Mouse (Mus musculus) CH12.LX (cell line): ENCODE data around the gene Grap. TPM values are rescaled to one million over a fixed set of nuclear protein-coding genes. Genes with fewer than 3 reads are reported as not detected.
A peak's percentile ranks its signal among the peaks of the same experiment; 100 is the strongest.

Experiments used
- DNase-seq: peaks from one replicate; pipeline ENCODE4 v3.0.0-alpha.2; 2013; ENCODE audit errors: extremely low read depth
- H3K27ac ChIP-seq: 2 replicates; pipeline ENCODE4 v1.5.1; 2012; ENCODE audit warnings: low read depth, mild to moderate bottlenecking, control low read depth, moderate library complexity; ENCODE audit not compliant: insufficient read depth
- H3K27me3 ChIP-seq: replicated peaks from 2 replicates; pipeline ENCODE3; 2012; ENCODE audit warnings: inconsistent platforms
- H3K36me3 ChIP-seq, 2 experiments: replicated peaks in 1 of 2; 2 replicates each; pipeline versions ENCODE3 to v1.6.1; 2012; ENCODE audit warnings: inconsistent platforms in 1 of 2, low read length in 1 of 2, mild to moderate bottlenecking in 1 of 2, mixed read lengths in 1 of 2, moderate library complexity in 1 of 2; ENCODE audit not compliant: control insufficient read depth in 1 of 2, insufficient read depth in 1 of 2
- H3K4me1 ChIP-seq, 2 experiments: 2 replicates each; pipeline ENCODE4 v1.6.1; 2012; ENCODE audit warnings: inconsistent platforms in 1 of 2, moderate library complexity in 1 of 2; ENCODE audit not compliant: insufficient read depth in 2 of 2, control insufficient read depth in 1 of 2
- H3K4me2 ChIP-seq: 2 replicates; pipeline ENCODE4 v1.6.1; 2012; ENCODE audit warnings: low read depth, mild to moderate bottlenecking, control low read depth; ENCODE audit not compliant: poor library complexity, insufficient read depth, severe bottlenecking
- H3K4me3 ChIP-seq, 3 experiments: fragments of 150-350 bp in 1 of 3; sonication (generic) in 1 of 3; replicated peaks in 1 of 3; 2 replicates each; pipeline versions ENCODE3 to v1.5.1; 2011 to 2012; ENCODE audit warnings: low read depth in 2 of 3, low read length in 2 of 3, mild to moderate bottlenecking in 2 of 3, moderate library complexity in 2 of 3, control low read depth in 1 of 3, improper control_type of control experiment in 1 of 3, inconsistent platforms in 1 of 3, mixed read lengths in 1 of 3; ENCODE audit not compliant: poor library complexity in 1 of 3
- H3K79me2 ChIP-seq: replicated peaks from 2 replicates; pipeline ENCODE4 v1.6.1; 2012; ENCODE audit warnings: mild to moderate bottlenecking, moderate library complexity; ENCODE audit not compliant: control insufficient read depth, poor library complexity, insufficient read depth, severe bottlenecking; ENCODE audit errors: extremely low read depth
- H3K9ac ChIP-seq: 2 replicates; pipeline ENCODE4 v1.6.1; 2012; ENCODE audit warnings: low read depth, mild to moderate bottlenecking, control low read depth, moderate library complexity; ENCODE audit not compliant: insufficient read depth
- H3K9me3 ChIP-seq: replicated peaks from 2 replicates; pipeline ENCODE3; 2012; ENCODE audit warnings: low read length, inconsistent platforms, mixed read lengths
- BHLHE40 ChIP-seq: IDR thresholded peaks from 2 replicates; pipeline ENCODE4 v1.6.1; 2011; ENCODE audit warnings: mild to moderate bottlenecking, low read depth, low read length, improper control_type of control experiment
- E2F4 ChIP-seq: IDR thresholded peaks from 2 replicates; pipeline ENCODE4 v1.6.1; 2011; ENCODE audit warnings: low read depth, low read length, improper control_type of control experiment; ENCODE audit not compliant: insufficient replicate concordance
- ELF1 ChIP-seq: IDR thresholded peaks from 2 replicates; pipeline ENCODE4 v1.6.1; 2014; ENCODE audit warnings: low read depth, mild to moderate bottlenecking, inconsistent platforms, low read length, improper control_type of control experiment
- EP300 ChIP-seq: IDR thresholded peaks from 2 replicates; pipeline ENCODE4 v1.6.1; 2011; ENCODE audit warnings: low read length, improper control_type of control experiment
- ETS1 ChIP-seq: conservative IDR thresholded peaks from 2 replicates; pipeline ENCODE4 v1.6.1; 2012; ENCODE audit warnings: low read depth, mild to moderate bottlenecking, inconsistent platforms, low read length, improper control_type of control experiment, moderate library complexity
- GABPA ChIP-seq: IDR thresholded peaks from 2 replicates; pipeline ENCODE4 v1.6.1; 2012; ENCODE audit warnings: low read depth, low read length, improper control_type of control experiment, inconsistent platforms; ENCODE audit not compliant: insufficient replicate concordance
- MAFK ChIP-seq: IDR thresholded peaks from 2 replicates; pipeline ENCODE4 v1.6.1; 2011; ENCODE audit warnings: low read length, improper control_type of control experiment; ENCODE audit not compliant: insufficient replicate concordance
- MXI1 ChIP-seq: IDR thresholded peaks from 2 replicates; pipeline ENCODE4 v1.6.1; 2011; ENCODE audit warnings: mild to moderate bottlenecking, low read depth, low read length, improper control_type of control experiment
- MYC ChIP-seq: IDR thresholded peaks from 2 replicates; pipeline ENCODE4 v1.6.1; 2011; ENCODE audit warnings: low read depth, mild to moderate bottlenecking, improper control_type of control experiment, low read length
- NELFE ChIP-seq: IDR thresholded peaks from 2 replicates; pipeline ENCODE4 v1.6.1; 2011; ENCODE audit warnings: low read depth, low read length, improper control_type of control experiment
- NRF1 ChIP-seq: IDR thresholded peaks from 2 replicates; pipeline ENCODE4 v1.6.1; 2014; ENCODE audit warnings: low read depth, mild to moderate bottlenecking, inconsistent platforms, low read length, improper control_type of control experiment, moderate library complexity
- PAX5 ChIP-seq: IDR thresholded peaks from 2 replicates; pipeline ENCODE4 v1.6.1; 2012; ENCODE audit warnings: low read length, inconsistent platforms, mixed read lengths
- POLR2AphosphoS2 ChIP-seq: IDR thresholded peaks from 2 replicates; pipeline ENCODE4 v1.6.1; 2011; ENCODE audit warnings: low read depth, low read length, improper control_type of control experiment
- SIN3A ChIP-seq: IDR thresholded peaks from 2 replicates; pipeline ENCODE4 v1.6.1; 2012; ENCODE audit warnings: low read length, improper control_type of control experiment, inconsistent platforms
- SMC3 ChIP-seq: IDR thresholded peaks from 2 replicates; pipeline ENCODE4 v1.6.1; 2011; ENCODE audit warnings: low read depth, low read length, improper control_type of control experiment
- TBP ChIP-seq: conservative IDR thresholded peaks from 2 replicates; pipeline ENCODE4 v1.6.1; 2011; ENCODE audit warnings: low read depth, low read length, improper control_type of control experiment
- TCF12 ChIP-seq: IDR thresholded peaks from 2 replicates; pipeline ENCODE4 v1.6.1; 2014; ENCODE audit warnings: low read depth, mild to moderate bottlenecking, inconsistent platforms, low read length, improper control_type of control experiment
- UBTF ChIP-seq: IDR thresholded peaks from 2 replicates; pipeline ENCODE4 v1.6.1; 2012; ENCODE audit warnings: low read depth, mild to moderate bottlenecking, inconsistent platforms, low read length, improper control_type of control experiment, moderate library complexity
- ZC3H11A ChIP-seq: IDR thresholded peaks from 2 replicates; pipeline ENCODE4 v1.6.1; 2012; ENCODE audit warnings: low read depth, mild to moderate bottlenecking, inconsistent platforms, low read length, improper control_type of control experiment
- ZMIZ1 ChIP-seq: IDR thresholded peaks from 2 replicates; pipeline ENCODE4 v1.6.1; 2012; ENCODE audit warnings: low read depth, mild to moderate bottlenecking, inconsistent platforms, low read length, improper control_type of control experiment
- ZNF384 ChIP-seq: IDR thresholded peaks from 2 replicates; pipeline ENCODE4 v1.6.1; 2012; ENCODE audit warnings: low read depth, low read length, improper control_type of control experiment, inconsistent platforms
- dilution Hi-C: fragments of 300-500 bp; cut with MboI; formaldehyde crosslinking; loops from 2 replicates; pipeline ENCODE4 v1.14.3; 2020; ENCODE audit warnings: low sequenced_read_pairs; ENCODE audit not compliant: extremely low pct_unique_long_range_greater_than_20kb, extremely low pct_ligation_motif_present
- in situ Hi-C: fragments of 300-500 bp; cut with MboI; formaldehyde crosslinking; loops from 3 replicates; pipeline ENCODE4 v1.14.3; 2019; ENCODE audit warnings: low sequenced_read_pairs, low pct_ligation_motif_present, low pct_unique_long_range_greater_than_20kb, mixed read lengths
- polyA plus RNA-seq: library from polyadenylated mRNA; unstranded; fragments of >175 nt; gene quantifications from 2 replicates; pipeline ENCODE4 v1.2.1, GENCODE M21; 2012; ENCODE audit warnings: low read depth; ENCODE audit not compliant: insufficient read length
- total RNA-seq, 2 experiments: library from RNA; depleted of rRNA; stranded (reverse); fragments of 300-350 nt in 1 of 2; fragments of >200 nt in 1 of 2; gene quantifications; 2 replicates each; pipeline ENCODE4 v1.2.3; 2012 to 2014

Gene Grap
- total and polyA plus RNA-seq, 3 experiments: 274 to 412 (median 280) TPM

DNA sequence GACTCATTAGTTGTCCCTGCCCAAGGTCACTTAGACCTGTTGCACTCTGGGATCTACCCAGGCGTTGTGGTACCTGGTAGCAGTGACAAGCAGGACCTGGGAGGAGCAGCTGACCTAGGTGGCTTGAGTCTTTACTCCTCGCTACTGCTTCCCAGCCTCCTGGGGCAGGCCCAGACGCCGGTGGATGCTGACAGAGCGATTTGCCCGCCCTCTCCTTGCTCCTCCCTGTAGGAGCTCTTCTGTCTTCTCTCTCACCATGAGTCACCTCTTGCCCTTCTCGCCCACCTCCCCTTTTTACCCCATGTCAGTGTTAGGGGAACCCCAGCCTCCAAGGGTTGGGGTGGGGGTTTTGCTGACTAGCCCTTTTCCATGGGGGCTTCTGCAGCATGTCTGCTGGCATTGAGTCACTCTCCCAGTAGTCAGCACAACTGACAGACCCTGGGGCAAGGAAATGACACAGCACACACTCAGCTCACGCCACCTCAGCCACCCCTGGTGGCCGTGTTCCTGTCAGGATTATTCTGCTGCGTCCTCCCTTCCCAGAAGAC, 33.9 kb downstream of the Grap start:
- no peak for DNase-seq
- dilution Hi-C loops (no loop called here), in situ Hi-C loops (no loop called here)
- H3K4me3 ChIP-seq: peak overlapping the region; percentile 66 to 93 (median 78)
- TF ChIP-seq TCF12: no peak; the same call in 1 of the 2 replicates
- TF ChIP-seq E2F4: no peak
- TF ChIP-seq MAFK: peak; percentile 68; the same call in 1 of the 2 replicates
- no peak for TF ChIP-seq ETS1
- peak; percentile 40; the same call in 1 of the 2 replicates for TF ChIP-seq MXI1
- 0 out of 2 replicates have a peak, but pooled peaks have one; percentile 13 for TF ChIP-seq SMC3
- TF ChIP-seq TBP: no peak
- no peak for TF ChIP-seq UBTF
- peaks cover 34 to 73% of the 10 kb centered on the region in 2 experiments for H3K36me3 ChIP-seq
- H3K4me2 ChIP-seq: peak overlapping the region; percentile 78
- peaks cover 74% of the 10 kb centered on the region for H3K79me2 ChIP-seq
- no peaks in the 10 kb centered on the region for H3K9me3 ChIP-seq
- peak overlapping the region; percentile 30; the same call in 1 of the 2 replicates for H3K27ac ChIP-seq
- H3K4me1 ChIP-seq: peaks cover 47 to 75% of the 10 kb centered on the region in 2 experiments
- peak overlapping the region; percentile 70 for H3K9ac ChIP-seq
- H3K27me3 ChIP-seq: no peaks in the 10 kb centered on the region

DNA sequence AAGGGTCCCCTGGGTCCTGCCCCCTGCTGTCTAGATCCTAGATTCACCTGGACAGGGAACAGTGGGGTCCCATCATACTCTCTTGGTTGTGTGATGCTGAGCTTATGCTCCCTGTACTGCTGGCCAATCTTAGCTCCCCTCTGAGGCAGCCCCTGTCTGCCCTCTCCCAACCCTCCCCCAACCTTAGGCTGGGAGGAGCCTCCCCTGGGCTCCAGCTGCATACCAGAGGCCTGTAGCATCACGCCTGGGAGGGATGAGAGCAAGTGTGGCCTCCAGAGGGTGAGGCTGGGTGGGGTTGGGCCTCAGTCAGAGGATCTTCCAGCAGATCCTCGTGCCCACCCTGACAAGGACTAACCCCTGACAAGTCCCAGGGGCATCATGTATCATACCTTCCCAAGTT, 34.5 kb downstream of the Grap start:
- Histone ChIP-seq H3K36me3 (peaks cover 41 to 79% of the 10 kb centered on the region in 2 experiments), H3K4me3 (peak overlapping the region; percentile 66 to 93 (median 78)), H3K4me1 (peaks cover 47 to 78% of the 10 kb centered on the region in 2 experiments), H3K4me2 (peak overlapping the region; percentile 78), H3K27me3 (no peaks in the 10 kb centered on the region), H3K9ac (peak overlapping the region; percentile 70; the same call in 1 of the 2 replicates), H3K27ac (peak overlapping the region; percentile 30; the same call in 1 of the 2 replicates), H3K9me3 (no peaks in the 10 kb centered on the region), H3K79me2 (peaks cover 79% of the 10 kb centered on the region)
- DNase-seq: no peak
- in situ Hi-C loops (no loop called here), dilution Hi-C loops (no loop called here)
- peak; percentile 63; the same call in 1 of the 2 replicates for TF ChIP-seq UBTF
- no peak for TF ChIP-seq ZMIZ1

DNA sequence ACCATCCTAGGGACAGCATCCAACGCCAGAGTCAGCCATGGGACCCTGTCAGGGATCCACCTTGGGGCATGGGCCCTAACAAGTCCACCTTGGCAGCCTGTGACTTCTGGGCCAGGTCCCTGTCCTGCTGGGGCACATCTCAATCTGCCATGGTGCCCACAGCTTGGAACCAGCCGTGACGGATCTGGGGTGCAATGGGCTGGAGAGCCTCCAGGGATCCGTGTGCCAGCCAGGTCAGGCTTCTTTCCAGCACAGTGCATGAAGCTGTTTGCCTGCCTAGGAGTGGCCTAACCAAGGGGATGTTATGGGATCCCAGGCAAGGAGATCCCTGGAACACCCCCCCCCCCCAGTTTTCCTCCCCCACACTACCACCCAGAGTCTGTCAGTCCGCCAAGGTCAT, 39.9 kb downstream of the Grap start:
- Histone ChIP-seq H3K9me3 (no peaks in the 10 kb centered on the region), H3K4me2 (no peak overlapping the region), H3K27ac (no peak overlapping the region), H3K9ac (no peak overlapping the region), H3K79me2 (peaks cover 47% of the 10 kb centered on the region), H3K36me3 (peaks cover 87 to 100% of the 10 kb centered on the region in 2 experiments), H3K4me3 (no peak overlapping the region), H3K4me1 (peaks cover 27 to 88% of the 10 kb centered on the region in 2 experiments), H3K27me3 (no peaks in the 10 kb centered on the region)
- dilution Hi-C loops: no loop called here
- DNase-seq: no peak
- TF ChIP-seq PAX5 (no peak), NRF1 (no peak), BHLHE40 (no peak), ELF1 (no peak), NELFE (no peak), MYC (no peak), EP300 (no peak), ZNF384 (no peak), GABPA (no peak), ZC3H11A (no peak), POLR2AphosphoS2 (no peak), SIN3A (no peak)
- in situ Hi-C loops: no loop called here
